Mouse (Mus musculus): ENCODE data around the gene Pex14. TPM values are rescaled to one million over a fixed set of nuclear protein-coding genes. Genes with fewer than 3 reads are reported as not detected.
A peak's percentile ranks its signal among the peaks of the same experiment; 100 is the strongest.

Pex14 gene
- 46.3 and 49.2 TPM in 2 replicates for polyA plus RNA-seq (2016; fragmentation: Nextera tagmentation; extraction: Ambion mirVana)

DNA sequence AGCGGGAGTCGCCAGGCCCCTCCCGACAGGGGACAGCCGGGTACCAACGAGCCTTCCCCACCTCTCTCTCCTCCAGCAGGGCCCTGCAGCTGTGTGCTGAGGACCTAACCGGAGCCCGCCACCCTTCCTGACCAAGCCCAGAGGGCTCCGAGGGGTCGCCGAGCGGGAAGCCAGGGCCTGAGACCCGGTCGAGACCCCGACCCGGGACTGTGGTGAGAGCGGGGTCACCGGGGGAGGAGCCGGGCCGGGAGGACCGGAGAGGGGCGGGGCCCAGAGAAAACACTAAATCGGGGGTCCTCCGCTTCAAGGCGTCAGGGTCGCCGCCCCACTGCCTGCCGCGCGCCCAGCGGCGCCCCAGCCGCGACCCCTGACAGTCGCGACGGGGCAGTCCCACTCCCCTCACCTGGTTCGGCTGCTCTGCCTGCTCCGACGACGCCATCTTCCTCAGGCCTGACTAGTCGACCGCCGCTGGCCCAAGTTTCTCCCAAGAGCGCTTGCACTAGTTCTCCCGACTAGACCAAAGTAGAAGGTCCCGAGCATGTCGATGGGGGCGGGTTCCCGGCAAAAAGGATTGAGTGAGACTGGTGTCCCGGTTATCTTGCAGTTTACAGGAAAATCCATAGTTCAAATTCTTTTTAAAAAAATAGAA lies at the start of gene Pex14:
Pex14 (minus strand) TSS at position 508 of the 649 bp plus-strand sequence.
- H3K4me3 ChIP-seq (replicated peaks): peak within 1 kb of the TSS; percentile 99
- no peaks in the 10 kb centered on the region for H3K36me3 ChIP-seq (replicated peaks)
- H3K9me3 ChIP-seq: no peaks in the 10 kb centered on the region
- H3K4me1 ChIP-seq: peaks cover 19% of the 10 kb centered on the region
- no peaks in the 10 kb centered on the region for H3K27me3 ChIP-seq
- H3K4me2 ChIP-seq: peak within 1 kb of the TSS; percentile 95
- 0% methylated on average over 44 of the region's 50 CpGs for WGBS
- H3K27ac ChIP-seq: 0 out of 2 replicates have a peak within 1 kb of the TSS, but pooled peaks have one; percentile 50
- peak within 1 kb of the TSS; percentile 88 for H3K9ac ChIP-seq
- ATAC-seq (ENCODE audit: low FRiP score): peak; percentile 82

DNA sequence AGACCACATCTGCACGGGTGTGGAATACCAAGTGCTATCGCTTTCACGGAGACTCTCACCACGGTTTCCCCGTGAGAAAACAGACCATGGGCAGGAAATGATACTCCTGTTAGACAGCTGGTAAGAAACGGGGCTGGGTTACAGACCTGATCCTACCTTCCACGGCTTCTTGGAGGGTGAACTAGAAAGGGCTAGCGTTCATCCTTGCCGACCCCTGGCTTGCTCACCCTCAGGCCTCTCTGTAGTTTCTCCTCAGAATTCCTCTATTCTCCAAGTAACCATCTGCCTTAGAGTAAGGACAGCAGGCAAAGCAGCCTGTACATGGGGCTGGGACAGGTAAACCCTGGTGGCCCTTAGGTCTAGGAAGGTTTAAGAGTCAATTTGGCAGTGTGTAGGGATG lies 49.5 kb upstream of the Pex14 start:
- Histone ChIP-seq H3K9ac (no peak overlapping the region), H3K4me3 (replicated peaks) (no peak overlapping the region), H3K4me2 (no peak overlapping the region), H3K36me3 (replicated peaks) (peaks cover 48% of the 10 kb centered on the region), H3K27ac (no peak overlapping the region), H3K27me3 (no peaks in the 10 kb centered on the region), H3K9me3 (no peaks in the 10 kb centered on the region), H3K4me1 (peaks cover 8% of the 10 kb centered on the region; the same call in 1 of the 2 replicates)
- WGBS: 82% methylated on average over 9 of the region's 9 CpGs
- no peak for ATAC-seq (ENCODE audit: low FRiP score)

DNA sequence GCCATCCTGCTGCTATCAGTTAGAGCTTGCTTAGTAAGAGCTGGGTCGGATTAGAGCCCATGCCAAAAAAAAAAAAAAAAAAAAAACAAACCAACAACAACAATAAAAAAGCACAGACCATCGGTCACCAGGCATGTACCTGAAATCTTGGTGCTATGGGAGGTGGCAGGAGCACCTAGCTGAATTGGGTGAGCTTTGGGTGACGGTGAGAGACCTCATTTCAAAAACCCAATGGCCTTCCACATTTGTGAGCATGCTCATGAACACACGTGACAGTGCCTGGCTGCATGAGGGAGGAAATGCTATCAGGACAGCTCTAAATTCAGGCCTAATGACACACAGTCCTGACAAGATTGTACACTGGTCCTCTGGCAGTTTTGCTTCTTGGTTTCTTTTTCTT lies 48.4 kb upstream of the Pex14 start:
- H3K4me2 ChIP-seq: no peak overlapping the region
- ATAC-seq (ENCODE audit: low FRiP score): no peak
- no peaks in the 10 kb centered on the region for H3K27me3 ChIP-seq
- H3K27ac ChIP-seq: no peak overlapping the region
- H3K9me3 ChIP-seq: no peaks in the 10 kb centered on the region
- WGBS: 81% methylated on average over 4 of the region's 4 CpGs
- no peak overlapping the region for H3K4me3 ChIP-seq (replicated peaks)
- peaks cover 37% of the 10 kb centered on the region for H3K36me3 ChIP-seq (replicated peaks)
- H3K4me1 ChIP-seq: peaks cover 8% of the 10 kb centered on the region; the same call in 1 of the 2 replicates
- H3K9ac ChIP-seq: no peak overlapping the region

GRCm38 (mm10) chr4:149147528-149147927 lies 47.9 kb upstream of the Pex14 start:
- WGBS: 88% methylated on average over 7 of the region's 7 CpGs

GRCm38 (mm10) chr4:149145151-149145550 lies 45.5 kb upstream of the Pex14 start:
- 81% methylated on average over 4 of the region's 4 CpGs for WGBS

More at GRCm38 (mm10) chr4:149147528-149147927, 47.9 kb upstream of the Pex14 start:
- H3K9me3 ChIP-seq: no peaks in the 10 kb centered on the region
- no peak overlapping the region for H3K4me2 ChIP-seq
- ATAC-seq (ENCODE audit: low FRiP score): no peak
- peaks cover 8% of the 10 kb centered on the region; the same call in 1 of the 2 replicates for H3K4me1 ChIP-seq
- no peak overlapping the region for H3K27ac ChIP-seq
- no peaks in the 10 kb centered on the region for H3K27me3 ChIP-seq
- H3K36me3 ChIP-seq (replicated peaks): peaks cover 31% of the 10 kb centered on the region
- H3K4me3 ChIP-seq (replicated peaks): no peak overlapping the region
- no peak overlapping the region for H3K9ac ChIP-seq

GRCm38 (mm10) chr4:149144459-149144858 lies 44.8 kb upstream of the Pex14 start:
- no peaks in the 10 kb centered on the region for H3K27me3 ChIP-seq
- H3K36me3 ChIP-seq (replicated peaks): peaks cover 2% of the 10 kb centered on the region
- no peak overlapping the region for H3K4me3 ChIP-seq (replicated peaks)
- H3K4me2 ChIP-seq: no peak overlapping the region
- H3K9ac ChIP-seq: no peak overlapping the region
- H3K4me1 ChIP-seq: peaks cover 8% of the 10 kb centered on the region; the same call in 1 of the 2 replicates
- ATAC-seq (ENCODE audit: low FRiP score): peak; percentile 82
- no peaks in the 10 kb centered on the region for H3K9me3 ChIP-seq
- WGBS: 6% methylated on average over 3 of the region's 3 CpGs
- H3K27ac ChIP-seq: peak overlapping the region; percentile 51

More at GRCm38 (mm10) chr4:149145151-149145550, 45.5 kb upstream of the Pex14 start:
- Histone ChIP-seq H3K9ac (no peak overlapping the region), H3K9me3 (no peaks in the 10 kb centered on the region), H3K36me3 (replicated peaks) (peaks cover 9% of the 10 kb centered on the region), H3K27ac (peak overlapping the region; percentile 51; the same call in 1 of the 2 replicates), H3K4me3 (replicated peaks) (no peak overlapping the region), H3K4me2 (no peak overlapping the region), H3K4me1 (peaks cover 8% of the 10 kb centered on the region; the same call in 1 of the 2 replicates), H3K27me3 (no peaks in the 10 kb centered on the region)
- no peak for ATAC-seq (ENCODE audit: low FRiP score)

GRCm38 (mm10) chr4:149143594-149143993 lies 43.9 kb upstream of the Pex14 start:
- H3K9ac ChIP-seq: no peak overlapping the region
- no peak overlapping the region for H3K27ac ChIP-seq
- no peaks in the 10 kb centered on the region for H3K9me3 ChIP-seq
- no peak for ATAC-seq (ENCODE audit: low FRiP score)
- no peaks in the 10 kb centered on the region for H3K36me3 ChIP-seq (replicated peaks)
- H3K4me2 ChIP-seq: no peak overlapping the region
- H3K4me1 ChIP-seq: peaks cover 8% of the 10 kb centered on the region; the same call in 1 of the 2 replicates
- H3K4me3 ChIP-seq (replicated peaks): no peak overlapping the region
- WGBS: 41% methylated on average over 4 of the region's 4 CpGs
- H3K27me3 ChIP-seq: no peaks in the 10 kb centered on the region

DNA sequence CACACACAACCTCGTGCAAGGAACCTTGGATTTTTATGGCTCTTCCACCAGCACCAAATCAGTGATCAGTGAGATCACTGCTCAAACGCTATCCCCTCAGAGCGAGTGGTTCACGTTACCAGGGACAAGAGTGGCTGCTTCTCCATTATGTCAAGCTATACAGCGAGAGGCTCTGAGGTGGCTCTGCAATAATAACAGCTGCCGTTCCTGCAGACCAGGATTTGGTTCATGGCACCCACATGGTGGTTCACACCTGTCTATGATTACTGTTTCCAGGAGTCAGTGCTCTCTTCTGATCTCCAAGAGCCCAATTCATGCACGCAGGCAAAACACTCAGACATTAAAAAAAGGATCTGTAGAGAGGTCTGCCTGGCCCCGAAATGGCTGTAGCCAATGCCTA lies 38.8 kb upstream of the Pex14 start:
- 85% methylated on average over 8 of the region's 8 CpGs for WGBS
- no peak overlapping the region for H3K4me2 ChIP-seq
- H3K27ac ChIP-seq: no peak overlapping the region
- no peak overlapping the region for H3K4me3 ChIP-seq (replicated peaks)
- H3K27me3 ChIP-seq: no peaks in the 10 kb centered on the region
- H3K36me3 ChIP-seq (replicated peaks): no peaks in the 10 kb centered on the region
- H3K9me3 ChIP-seq: no peaks in the 10 kb centered on the region
- no peak overlapping the region for H3K9ac ChIP-seq
- peaks cover 9% of the 10 kb centered on the region for H3K4me1 ChIP-seq
- no peak for ATAC-seq (ENCODE audit: low FRiP score)

GRCm38 (mm10) chr4:149136982-149137770 lies 37.5 kb upstream of the Pex14 start, which contains the start of gene Cenps:
Gene Cenps (minus strand): TSS chr4:149137629.
- H3K4me3 ChIP-seq (replicated peaks): peak within 1 kb of the TSS; percentile 66
- H3K4me2 ChIP-seq: peak within 1 kb of the TSS; percentile 71
- WGBS: under 1% methylated on average over 68 of the region's 68 CpGs
- H3K9me3 ChIP-seq: no peaks in the 10 kb centered on the region
- peaks cover 9% of the 10 kb centered on the region for H3K4me1 ChIP-seq
- H3K27ac ChIP-seq: peak within 1 kb of the TSS; percentile 92
- peak within 1 kb of the TSS; percentile 75 for H3K9ac ChIP-seq
- no peaks in the 10 kb centered on the region for H3K27me3 ChIP-seq
- peak; percentile 92 for ATAC-seq (ENCODE audit: low FRiP score)
- H3K36me3 ChIP-seq (replicated peaks): no peaks in the 10 kb centered on the region; the same call in 1 of the 2 replicates

- Histone ChIP-seq H3K27me3 (no peaks in the 10 kb centered on the region), H3K4me3 (replicated peaks) (peak overlapping the region; percentile 66), H3K4me1 (peaks cover 9% of the 10 kb centered on the region), H3K27ac (no peak overlapping the region), H3K9ac (peak overlapping the region; percentile 75), H3K9me3 (no peaks in the 10 kb centered on the region), H3K36me3 (replicated peaks) (peaks cover 7% of the 10 kb centered on the region), H3K4me2 (peak overlapping the region; percentile 71)
- ATAC-seq (ENCODE audit: low FRiP score): no peak
- WGBS: 68% methylated on average over 18 of the region's 18 CpGs
Measured at GRCm38 (mm10) chr4:149136116-149136850, 36.6 kb upstream of the Pex14 start.

GRCm38 (mm10) chr4:149133395-149133794 lies 33.7 kb upstream of the Pex14 start:
- no peak overlapping the region for H3K27ac ChIP-seq
- peaks cover 33% of the 10 kb centered on the region for H3K36me3 ChIP-seq (replicated peaks)
- H3K4me1 ChIP-seq: peaks cover 9% of the 10 kb centered on the region
- H3K9me3 ChIP-seq: no peaks in the 10 kb centered on the region
- H3K27me3 ChIP-seq: no peaks in the 10 kb centered on the region
- no peak for ATAC-seq (ENCODE audit: low FRiP score)
- no peak overlapping the region for H3K4me2 ChIP-seq
- H3K4me3 ChIP-seq (replicated peaks): no peak overlapping the region
- no peak overlapping the region for H3K9ac ChIP-seq
- 80% methylated on average over 5 of the region's 5 CpGs for WGBS

Measured in forebrain, embryonic 12.5 days (tissue).